Mouse (Mus musculus) layer of hippocampus, postnatal 10 days (tissue): ENCODE measurements around the gene 1700037H04Rik. TPM values are rescaled to one million over a fixed set of nuclear protein-coding genes. Genes with fewer than 3 reads are reported as not detected.

Experiments used
- DNase-seq, 2 experiments: peaks; one replicate each; pipeline ENCODE4 v3.0.0; 2021; ENCODE audit warnings: low spot score in 2 of 2
- total RNA-seq, 2 experiments: library from RNA; stranded (reverse); gene quantifications; 2 replicates each; pipeline ENCODE4 v1.2.3; 2021

Gene 1700037H04Rik
- total RNA-seq, 2 experiments from 2014 or later = 64.4 to 70.0 TPM

GRCm38 (mm10) chr2:131179246-131179886 lies 19.5 kb upstream of the 1700037H04Rik start:
- peak; percentile 69 to 73 for DNase-seq

GRCm38 (mm10) chr2:131178828-131179245 lies 19.0 kb upstream of the 1700037H04Rik start:
- peak; percentile 45 to 48 for DNase-seq

DNA sequence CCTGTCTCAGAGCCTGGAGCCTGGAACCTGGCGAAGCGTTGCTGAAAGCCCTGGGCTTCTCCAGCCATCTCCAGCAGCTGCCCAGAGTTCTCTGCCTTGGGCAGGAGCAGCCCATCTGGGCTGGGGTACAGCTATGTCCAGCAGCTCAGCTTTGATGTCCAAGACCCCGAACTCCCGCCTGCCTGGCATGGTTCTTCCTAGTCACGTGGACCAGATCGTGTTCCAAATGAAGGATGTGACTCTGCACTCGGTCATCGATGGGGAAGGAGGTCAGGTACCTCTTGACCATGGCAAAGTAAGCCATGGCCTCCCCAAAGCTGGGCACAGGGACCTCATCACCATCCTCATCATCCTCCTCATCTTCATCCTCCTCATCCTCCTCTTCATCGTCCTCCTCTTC lies 18.1 kb upstream of the 1700037H04Rik start:
- no peak for DNase-seq

DNA sequence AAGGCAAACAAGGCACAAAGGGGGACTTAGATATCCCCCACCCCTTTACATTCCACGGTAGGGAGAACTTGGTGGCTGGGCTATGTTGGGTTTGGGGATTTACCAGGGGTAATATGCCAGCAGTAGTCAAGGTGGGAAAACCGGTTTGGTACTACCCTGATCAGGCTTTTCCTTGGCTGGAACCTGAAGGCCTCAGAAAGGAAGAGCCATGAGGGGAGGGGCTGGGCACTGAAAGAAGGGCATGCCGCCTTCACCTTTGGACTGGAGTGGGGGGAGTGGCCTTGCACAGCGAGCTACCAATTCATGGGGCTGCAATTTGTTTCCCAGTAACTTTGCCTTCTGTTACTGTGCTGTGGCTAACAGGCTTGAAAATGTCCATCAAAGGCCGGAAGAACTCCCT lies 16.6 kb upstream of the 1700037H04Rik start:
- DNase-seq = no peak

GRCm38 (mm10) chr2:131175945-131176309 lies 16.0 kb upstream of the 1700037H04Rik start:
- DNase-seq = no peak

DNA sequence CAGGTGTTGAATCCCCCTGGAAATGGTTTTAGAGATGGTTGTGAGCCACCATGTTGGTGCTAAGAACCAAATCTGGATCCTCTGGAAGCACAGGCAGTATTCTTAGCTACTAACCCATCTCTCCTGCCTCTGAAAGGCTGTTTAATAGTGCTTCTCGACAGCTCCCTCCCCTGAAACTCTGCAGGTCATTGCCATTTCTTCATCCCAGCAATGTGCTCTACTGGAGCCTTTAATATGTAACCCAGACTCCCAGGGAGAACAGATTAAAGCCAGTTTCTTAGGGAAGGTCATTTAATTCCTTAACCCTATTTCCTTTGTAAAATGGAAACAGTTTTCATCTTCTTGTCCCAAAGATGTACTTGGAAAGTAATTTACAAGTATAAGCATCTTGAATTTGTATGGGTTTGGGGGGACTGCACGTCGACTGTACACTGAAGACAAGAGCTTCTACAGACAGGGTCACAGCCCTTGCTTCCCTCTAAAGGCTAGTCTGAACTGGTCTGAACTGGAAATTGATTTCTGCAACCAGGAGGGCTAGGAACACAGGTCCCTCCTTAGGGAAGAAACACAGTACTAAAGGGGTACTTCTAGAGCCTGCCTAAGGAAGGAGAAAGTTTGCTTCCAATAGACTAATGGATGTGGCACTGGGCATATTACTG lies 15.5 kb upstream of the 1700037H04Rik start:
- DNase-seq = no peak

GRCm38 (mm10) chr2:131174700-131175099 lies 14.8 kb upstream of the 1700037H04Rik start:
- DNase-seq = peak; percentile 48 to 54

- no peak for DNase-seq
Measured at GRCm38 (mm10) chr2:131172322-131172721, 12.4 kb upstream of the 1700037H04Rik start.

GRCm38 (mm10) chr2:131171401-131172104 lies 11.7 kb upstream of the 1700037H04Rik start:
- peak; percentile 58 to 76 for DNase-seq

DNA sequence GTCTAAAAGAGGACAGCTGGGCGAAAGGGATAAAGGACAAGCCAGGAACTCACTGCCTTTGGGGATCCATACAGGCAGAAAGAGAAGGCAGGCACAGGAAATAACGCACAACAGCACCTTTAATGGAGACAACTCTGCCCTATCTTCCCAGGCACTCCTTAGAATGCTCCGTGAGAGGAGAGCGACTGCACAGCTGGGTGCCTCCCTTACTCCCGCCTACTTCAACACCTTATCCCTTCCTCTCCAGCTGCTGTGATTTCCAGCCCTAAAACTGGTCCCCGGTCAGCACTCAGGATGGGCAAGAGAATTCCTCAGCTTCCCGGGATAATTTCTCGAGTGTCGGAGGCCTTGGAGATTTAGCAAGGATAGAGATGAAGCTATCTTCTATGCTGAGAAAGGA lies 11.1 kb upstream of the 1700037H04Rik start:
- no peak for DNase-seq

DNA sequence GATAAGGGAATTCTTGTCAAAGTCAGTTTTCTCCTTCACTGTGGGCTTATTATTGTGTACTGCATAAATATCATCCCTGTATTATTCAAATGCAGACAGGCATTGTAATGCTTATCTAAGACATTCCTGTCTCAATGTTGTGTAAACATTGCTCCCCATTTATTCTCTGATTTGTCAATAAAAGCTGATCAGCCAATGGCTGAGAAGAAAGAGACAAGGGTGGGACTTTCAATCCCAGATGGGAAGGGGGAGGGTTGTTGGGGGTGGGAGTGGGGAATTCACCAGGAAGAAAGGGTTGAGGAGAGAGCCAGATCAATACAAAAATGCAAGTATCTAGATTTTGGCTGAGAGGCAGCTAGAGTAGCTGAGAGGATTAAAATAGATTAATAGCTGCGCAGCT lies 9.0 kb upstream of the 1700037H04Rik start:
- DNase-seq = no peak

DNA sequence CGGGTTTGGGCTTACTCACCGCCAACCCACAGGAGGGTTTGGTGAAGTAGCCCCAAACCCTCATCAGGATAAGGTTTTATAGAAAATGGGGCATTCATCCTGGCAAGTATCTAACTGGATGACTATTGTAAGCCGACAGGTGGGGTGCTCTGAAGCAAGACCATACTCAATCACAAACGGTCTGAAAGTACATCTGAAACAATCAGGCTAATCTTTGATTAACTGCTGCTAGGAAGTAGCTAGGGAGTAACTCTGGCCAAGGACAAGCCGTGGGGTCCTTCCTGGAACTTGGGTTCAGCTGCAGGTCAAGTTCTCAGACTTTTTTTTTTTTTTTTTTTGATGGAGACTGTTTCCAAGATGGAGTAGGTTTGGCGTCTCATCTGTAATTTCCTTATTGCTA lies 8.1 kb upstream of the 1700037H04Rik start:
- no peak for DNase-seq

DNA sequence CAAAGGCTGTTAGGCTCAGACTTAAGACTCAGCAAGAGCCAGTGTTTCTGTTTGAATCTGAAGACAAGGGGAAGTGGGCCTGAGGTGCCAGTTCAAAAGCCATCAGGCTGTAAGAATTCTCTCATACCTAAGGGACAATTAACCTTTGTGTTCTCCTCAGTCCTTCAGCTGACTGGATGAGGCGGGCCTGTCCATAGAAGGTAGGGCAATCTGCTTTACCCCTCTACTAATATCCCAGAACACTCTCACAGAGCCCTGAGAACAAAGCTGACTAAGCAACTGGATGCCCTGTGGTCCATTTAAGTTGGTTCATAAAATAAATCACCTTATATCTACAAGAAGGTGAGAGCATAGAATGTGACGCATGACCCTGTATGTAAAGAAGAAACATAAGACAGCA lies 6.3 kb upstream of the 1700037H04Rik start:
- DNase-seq = no peak

GRCm38 (mm10) chr2:131163924-131164323 lies 4.0 kb upstream of the 1700037H04Rik start:
- no peak for DNase-seq

DNA sequence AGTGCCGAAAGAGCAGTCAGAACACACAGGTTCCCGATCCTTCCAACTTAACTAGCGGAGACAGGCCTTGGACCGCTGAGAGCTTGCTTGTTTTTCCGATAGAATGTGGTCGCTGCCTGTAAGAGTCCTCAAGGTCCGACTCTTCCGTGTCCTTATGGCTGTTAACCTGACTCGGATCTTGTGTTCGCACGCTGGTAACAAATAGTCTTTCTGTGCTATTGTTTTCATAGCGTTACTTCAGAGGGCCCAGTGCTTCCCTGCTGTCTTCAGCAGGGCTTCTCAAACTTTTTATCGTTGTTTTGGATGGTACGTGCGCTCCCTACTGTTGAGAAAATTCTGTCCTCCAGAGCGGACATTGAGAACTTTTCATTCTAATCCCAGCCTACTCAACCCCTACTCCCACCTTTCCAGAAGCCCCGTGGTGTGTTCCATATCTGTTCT lies 810 bp upstream of the 1700037H04Rik start:
- no peak for DNase-seq

- no peak for DNase-seq
Measured at GRCm38 (mm10) chr2:131159491-131159910, 380 bp downstream of the 1700037H04Rik start.

DNA sequence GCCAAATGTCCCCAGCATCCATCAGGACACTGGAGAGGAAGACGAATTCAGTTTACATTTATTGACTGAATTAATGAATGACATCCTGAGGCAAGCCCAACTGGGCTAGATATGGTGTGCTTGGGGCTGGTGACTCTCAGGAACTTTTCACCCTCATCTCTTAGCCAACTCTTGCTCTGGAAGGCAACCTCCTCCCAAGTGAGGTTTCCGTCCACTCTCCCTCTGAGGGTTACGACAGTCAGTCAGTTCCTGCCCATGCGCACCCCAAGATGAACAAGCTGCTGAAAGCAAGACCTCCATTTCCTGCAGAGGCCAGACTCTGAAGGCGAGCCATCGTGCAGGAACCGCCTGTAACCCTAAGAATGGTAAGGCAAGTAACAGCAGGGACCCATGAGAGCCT lies 2.9 kb downstream of the 1700037H04Rik start:
- no peak for DNase-seq

DNA sequence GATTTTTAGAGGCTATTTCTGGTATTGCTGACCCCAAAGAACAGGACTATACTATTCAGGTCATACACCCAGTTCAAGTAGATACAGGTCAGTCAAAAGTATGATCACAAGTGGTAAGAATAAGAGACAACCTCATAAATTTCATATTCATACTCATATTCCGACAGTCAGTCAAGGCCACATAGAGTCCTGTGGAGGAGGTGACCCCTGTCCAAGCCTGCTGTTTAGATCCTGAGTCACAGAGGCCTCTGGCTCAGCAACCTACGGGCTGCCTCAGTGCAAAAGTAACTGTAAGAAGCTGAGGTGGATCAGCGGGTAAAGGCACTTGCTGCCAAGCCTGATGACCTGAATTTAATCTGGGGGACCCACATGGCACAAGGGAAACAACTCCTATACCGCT lies 5.8 kb downstream of the 1700037H04Rik start:
- DNase-seq = no peak

DNA sequence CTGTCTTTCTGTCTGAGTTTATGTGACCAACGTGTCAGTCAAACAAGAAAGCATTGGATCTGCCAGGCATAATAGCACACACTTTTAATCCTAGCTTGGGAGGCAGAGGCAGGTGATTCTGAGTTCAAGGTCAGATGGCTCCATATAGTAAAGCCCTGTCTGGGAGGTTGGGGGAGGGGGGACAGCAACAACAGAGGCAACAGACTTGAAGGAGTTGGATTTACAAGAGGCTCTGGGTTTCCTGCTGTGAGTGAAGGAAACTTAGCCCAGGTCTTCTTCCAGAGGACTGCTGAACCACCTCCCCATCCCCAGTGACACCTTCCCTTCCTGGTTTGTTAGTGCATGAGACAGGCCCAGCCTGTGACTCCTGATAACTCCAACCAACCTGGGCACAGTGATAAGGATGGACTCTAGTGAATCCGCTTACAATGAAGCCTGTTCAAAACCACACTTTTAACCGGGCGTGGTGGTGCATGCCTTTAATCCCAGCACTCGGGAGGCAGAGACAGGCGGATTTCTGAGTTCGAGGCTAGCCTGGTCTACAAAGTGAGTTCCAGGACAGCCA lies 7.6 kb downstream of the 1700037H04Rik start:
- no peak for DNase-seq

- DNase-seq = no peak
Measured at GRCm38 (mm10) chr2:131149254-131149578, 10.7 kb downstream of the 1700037H04Rik start.

DNA sequence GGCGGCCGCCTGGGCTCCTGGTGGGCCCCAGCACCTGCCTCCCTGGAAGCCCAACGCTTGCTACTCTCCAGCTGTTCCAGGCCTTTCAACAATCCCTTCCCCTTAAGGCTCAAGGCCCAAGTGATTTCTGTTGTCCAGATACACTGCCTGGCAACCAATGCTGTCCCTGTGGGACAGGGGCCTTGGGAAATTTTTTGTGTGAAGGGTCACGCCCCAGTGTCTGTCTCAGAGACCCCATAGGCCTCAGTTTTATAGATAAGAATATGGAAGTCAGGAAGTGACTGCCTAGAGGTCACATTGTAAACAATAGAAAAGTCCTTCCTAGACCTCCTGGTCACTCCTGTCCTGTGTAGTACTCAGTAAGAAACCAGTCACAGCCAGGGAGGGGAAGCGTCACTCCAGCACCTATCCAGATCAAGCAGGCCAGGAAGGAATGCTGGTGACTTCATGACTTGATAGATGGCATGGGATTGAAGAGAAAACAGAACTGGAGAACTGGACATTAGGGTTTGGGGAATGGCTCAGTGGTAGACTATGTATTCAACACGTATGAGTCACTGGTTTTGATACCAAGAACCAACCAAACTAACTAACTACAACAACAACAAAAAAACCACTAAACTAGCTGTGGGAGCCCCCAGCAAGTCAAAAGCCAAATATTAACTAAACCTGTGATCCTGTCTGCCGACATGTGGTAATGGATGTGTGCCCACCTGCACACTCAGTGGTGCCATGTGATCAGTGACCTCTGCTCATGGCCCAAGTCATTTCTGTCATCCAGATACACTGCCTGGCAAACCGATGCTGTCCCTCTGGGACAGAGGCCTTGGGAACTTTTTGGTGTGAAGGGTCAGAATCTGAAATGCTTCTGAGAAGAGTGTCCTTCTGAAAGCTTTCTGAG lies 11.3 kb downstream of the 1700037H04Rik start:
- no peak for DNase-seq
